Mouse (Mus musculus) layer of hippocampus, adult 9-11 months (tissue): ENCODE results near the gene Mx1.

Experiments used
- DNase-seq: peaks from one replicate; pipeline ENCODE4 v3.0.0; 2022

Mx1 gene

GRCm38 (mm10) chr16:97462481-97463181, at the start of gene Mx1:
Mx1 (minus strand) TSS chr16:97462907.
- DNase-seq: no peak

- DNase-seq: no peak
Observed at GRCm38 (mm10) chr16:97512347-97512751, 49.6 kb upstream of the Mx1 start.

GRCm38 (mm10) chr16:97511495-97511894, 48.8 kb upstream of the Mx1 start:
- no peak for DNase-seq

- DNase-seq: no peak
Observed at GRCm38 (mm10) chr16:97510849-97511248, 48.1 kb upstream of the Mx1 start.

- no peak for DNase-seq
Observed at GRCm38 (mm10) chr16:97507783-97508182, 45.1 kb upstream of the Mx1 start.

- no peak for DNase-seq
Observed at GRCm38 (mm10) chr16:97504793-97505192, 42.1 kb upstream of the Mx1 start.

GRCm38 (mm10) chr16:97503849-97504248, 41.1 kb upstream of the Mx1 start:
- no peak for DNase-seq

- no peak for DNase-seq
Observed at GRCm38 (mm10) chr16:97500901-97501300, 38.2 kb upstream of the Mx1 start.

- DNase-seq: no peak
Observed at GRCm38 (mm10) chr16:97499450-97499849, 36.7 kb upstream of the Mx1 start.

GRCm38 (mm10) chr16:97498139-97498538, 35.4 kb upstream of the Mx1 start:
- DNase-seq: no peak

- no peak for DNase-seq
Observed at GRCm38 (mm10) chr16:97497682-97498081, 35.0 kb upstream of the Mx1 start.

- DNase-seq: no peak
Observed at GRCm38 (mm10) chr16:97496026-97496425, 33.3 kb upstream of the Mx1 start.

GRCm38 (mm10) chr16:97492369-97492768, 29.7 kb upstream of the Mx1 start:
- DNase-seq: no peak

GRCm38 (mm10) chr16:97478655-97479054, 15.9 kb upstream of the Mx1 start:
- no peak for DNase-seq

GRCm38 (mm10) chr16:97476524-97476923, 13.8 kb upstream of the Mx1 start:
- DNase-seq: no peak

- DNase-seq: no peak
Observed at GRCm38 (mm10) chr16:97475581-97475980, 12.9 kb upstream of the Mx1 start.

- no peak for DNase-seq
Observed at GRCm38 (mm10) chr16:97474671-97475070, 12.0 kb upstream of the Mx1 start.

GRCm38 (mm10) chr16:97467993-97468791, 5.5 kb upstream of the Mx1 start:
- DNase-seq: no peak

GRCm38 (mm10) chr16:97467472-97467871, 4.8 kb upstream of the Mx1 start:
- no peak for DNase-seq

- no peak for DNase-seq
Observed at GRCm38 (mm10) chr16:97466182-97466957, 3.7 kb upstream of the Mx1 start.

GRCm38 (mm10) chr16:97461271-97461670, 1.4 kb downstream of the Mx1 start:
- DNase-seq: no peak

- no peak for DNase-seq
Observed at GRCm38 (mm10) chr16:97459831-97460230, 2.9 kb downstream of the Mx1 start.

GRCm38 (mm10) chr16:97447386-97447785, 15.3 kb downstream of the Mx1 start:
- no peak for DNase-seq
